Mouse (Mus musculus): ENCODE measurements around the gene L1td1. TPM values are rescaled to one million over a fixed set of nuclear protein-coding genes. Genes with fewer than 3 reads are reported as not detected.

The L1td1 gene
- polyA plus RNA-seq, 1 experiment from 2014 or later, result 0.28 TPM

Other genes with a start within 250 kb of the L1td1 start
- gene Kank4, start 90.8 kb downstream of the L1td1 start, polyA plus RNA-seq (2016; fragmentation: Nextera tagmentation; extraction: Ambion mirVana), result 0.55 and 0.89 TPM in 2 replicates
- gene I0C0044D17Rik, start 97.1 kb downstream of the L1td1 start, polyA plus RNA-seq (2016; fragmentation: Nextera tagmentation; extraction: Ambion mirVana), result not detected in 2 replicates
- 126 and 138 TPM in 2 replicates for gene Usp1, start 197.1 kb downstream of the L1td1 start, polyA plus RNA-seq (2016; fragmentation: Nextera tagmentation; extraction: Ambion mirVana)